Mouse (Mus musculus): ENCODE data around the gene P4hb. TPM values are rescaled to one million over a fixed set of nuclear protein-coding genes. Genes with fewer than 3 reads are reported as not detected.
"Not testable (repeated sequence)": the region's sequence is repeated elsewhere in the genome, so short reads cannot be mapped to it uniquely, and the experiment has no call there.

The P4hb gene
- total RNA-seq, 1 experiment from 2014 or later = 479 TPM

DNA sequence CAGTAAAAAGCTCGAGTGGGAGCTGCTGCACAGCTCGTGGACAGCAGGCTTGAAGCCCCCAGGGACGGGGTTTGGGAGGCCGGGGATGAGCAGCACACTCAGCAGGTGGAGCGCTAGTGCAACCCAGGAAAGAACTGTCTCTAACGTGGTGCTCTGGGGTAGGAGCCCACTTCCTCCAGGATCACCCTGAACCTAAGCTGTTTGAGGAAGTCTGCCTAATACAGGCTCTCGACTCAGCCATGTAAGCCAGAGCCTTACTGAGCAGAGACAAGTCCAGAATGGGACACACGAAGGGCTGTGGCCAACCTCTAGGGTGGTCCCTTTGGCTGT is 34.1 kb downstream of the P4hb start:
- no peak for DNase-seq

DNA sequence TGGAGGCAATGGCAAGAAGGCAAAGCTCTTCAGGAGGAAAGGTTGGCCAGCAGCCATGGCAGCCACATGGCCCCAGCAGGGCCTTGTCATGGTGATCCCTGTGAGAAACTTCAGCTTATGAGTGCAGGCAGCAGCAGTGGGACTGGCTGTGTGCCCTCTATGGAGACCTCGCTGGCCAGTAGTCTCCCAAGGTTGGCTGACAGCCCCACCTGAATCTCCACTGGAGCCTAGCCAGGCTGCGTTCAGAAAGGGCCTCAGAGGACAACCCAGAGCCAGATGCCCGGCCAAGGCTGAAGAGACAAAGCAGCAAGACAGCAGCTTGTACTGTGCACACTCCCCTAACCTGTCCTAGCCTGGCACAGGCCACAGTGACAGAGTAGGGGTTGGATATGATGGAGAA is 34.6 kb downstream of the P4hb start:
- DNase-seq = peak; percentile 79

DNA sequence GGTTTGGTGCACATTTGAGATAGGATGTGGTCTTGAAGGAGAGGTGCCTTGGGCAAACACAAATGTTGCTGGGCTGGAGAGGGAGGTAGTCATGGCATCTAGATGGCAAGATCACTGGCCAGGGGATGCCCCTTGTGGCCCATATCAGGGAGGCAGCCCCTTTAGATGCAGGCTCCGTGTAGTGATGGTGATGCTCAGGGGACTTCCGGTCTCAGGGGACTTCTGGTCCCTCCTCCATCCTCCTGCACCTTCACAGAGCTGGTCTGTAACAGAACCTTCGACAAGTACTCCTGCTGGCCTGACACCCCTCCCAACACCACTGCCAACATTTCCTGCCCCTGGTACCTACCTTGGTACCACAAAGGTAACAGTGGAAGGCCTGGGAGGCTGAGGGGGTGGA is 37.2 kb downstream of the P4hb start:
- no peak for DNase-seq

DNA sequence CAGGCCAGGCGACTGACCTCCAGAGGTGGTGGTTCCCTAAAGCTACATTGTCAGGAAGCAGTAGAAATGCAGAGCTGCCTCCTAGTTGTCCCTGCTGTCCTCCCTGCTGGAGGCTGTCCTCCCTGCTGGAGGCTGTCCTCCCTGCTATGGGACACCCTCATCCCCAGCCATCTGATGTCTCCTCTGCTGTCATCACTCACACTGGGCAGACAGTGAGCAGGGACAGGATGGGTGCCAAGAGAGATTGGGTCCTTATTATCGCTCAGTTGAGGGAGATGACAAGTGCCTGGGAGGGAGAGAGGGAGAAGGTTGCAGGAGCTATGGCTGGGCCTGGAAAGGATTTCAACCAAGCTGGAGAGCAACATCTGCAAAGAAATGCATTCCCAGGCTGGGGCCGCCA is 37.9 kb downstream of the P4hb start:
- no peak for DNase-seq

DNA sequence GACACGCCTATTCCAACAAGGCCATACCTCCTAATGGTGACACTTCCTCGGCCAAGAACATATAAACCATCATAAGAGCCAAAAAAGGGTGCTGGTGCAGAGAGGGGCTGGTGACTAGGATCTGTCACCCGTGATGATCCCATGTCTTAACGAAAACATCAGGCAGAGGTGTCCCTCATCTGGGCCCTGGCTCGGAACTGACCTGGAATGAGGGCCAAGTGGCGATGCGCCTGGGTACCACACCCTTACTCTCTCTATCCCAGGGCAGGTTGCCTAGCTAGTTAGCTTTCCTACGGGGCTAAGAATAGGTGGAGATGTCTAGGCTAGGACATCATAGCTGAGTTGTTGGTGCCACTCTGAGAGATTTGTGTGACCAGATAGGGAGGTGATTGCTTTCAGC is 39.0 kb downstream of the P4hb start:
- no peak for DNase-seq

DNA sequence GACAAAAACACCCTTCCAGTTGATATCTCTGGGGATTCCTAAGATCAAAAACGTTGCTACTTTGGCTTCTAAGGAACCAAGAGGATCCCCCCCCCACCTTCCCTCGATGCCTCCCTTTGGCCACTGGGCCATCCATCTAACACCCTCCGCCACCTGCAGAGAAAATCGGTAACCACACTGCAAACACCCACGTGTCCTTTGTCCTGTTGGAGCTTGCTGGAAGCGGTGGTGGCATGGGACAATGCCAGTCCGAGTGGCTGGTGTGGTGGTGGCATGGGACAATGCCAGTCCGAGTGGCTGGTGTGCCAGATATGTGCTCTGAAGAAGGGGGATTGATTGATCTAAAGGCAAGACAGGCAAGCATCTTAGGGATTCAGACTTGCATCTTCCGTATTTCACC is 41.4 kb downstream of the P4hb start:
- DNase-seq = no peak

DNA sequence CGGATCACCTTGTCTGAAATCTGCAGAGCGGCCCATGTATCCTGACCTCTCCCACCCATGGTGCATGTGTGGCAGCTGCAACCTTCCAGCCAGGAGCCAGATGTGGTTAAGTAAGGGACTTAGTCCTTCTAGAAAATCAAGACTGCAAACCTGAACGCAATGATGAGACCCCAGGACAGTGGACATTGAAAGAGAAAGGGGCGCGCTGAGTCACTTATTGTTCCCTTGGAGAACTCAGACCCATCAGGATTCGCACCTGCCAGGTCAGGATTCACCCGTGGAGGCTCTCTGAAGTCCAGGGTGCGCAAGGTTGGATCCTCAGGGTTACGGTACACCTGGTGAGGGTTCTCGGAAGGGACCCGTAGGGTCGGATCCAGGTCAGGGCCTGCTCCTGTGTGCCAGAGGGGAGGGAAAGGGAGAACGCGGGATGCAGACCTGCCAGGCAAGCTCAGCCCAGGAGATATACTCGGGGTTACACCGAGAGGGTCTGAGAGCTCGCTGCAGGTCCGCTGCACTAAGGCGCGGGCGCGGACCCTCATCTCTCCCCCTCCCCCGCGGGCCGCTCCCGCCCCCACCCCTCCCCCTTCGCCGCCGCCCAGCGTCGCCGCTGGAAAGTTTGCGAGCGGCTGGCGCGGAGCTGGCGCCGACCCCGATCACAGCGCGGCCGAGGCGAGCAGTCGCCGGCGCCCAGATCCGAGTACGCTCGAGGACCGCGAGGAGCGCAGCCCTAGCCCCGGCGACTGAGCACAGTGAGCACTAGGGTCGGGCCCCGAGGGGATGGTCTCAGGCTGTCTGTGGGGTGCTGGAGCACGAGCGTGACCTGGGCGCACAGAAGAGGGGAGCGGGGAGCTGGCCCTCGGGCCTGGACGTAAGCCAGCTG is 42.7 kb downstream of the P4hb start, which contains the start of gene Gcgr:
Gene Gcgr, plus strand, starts transcription at position 615 of the 880 bp plus-strand sequence.
- DNase-seq = peak; percentile 41

DNA sequence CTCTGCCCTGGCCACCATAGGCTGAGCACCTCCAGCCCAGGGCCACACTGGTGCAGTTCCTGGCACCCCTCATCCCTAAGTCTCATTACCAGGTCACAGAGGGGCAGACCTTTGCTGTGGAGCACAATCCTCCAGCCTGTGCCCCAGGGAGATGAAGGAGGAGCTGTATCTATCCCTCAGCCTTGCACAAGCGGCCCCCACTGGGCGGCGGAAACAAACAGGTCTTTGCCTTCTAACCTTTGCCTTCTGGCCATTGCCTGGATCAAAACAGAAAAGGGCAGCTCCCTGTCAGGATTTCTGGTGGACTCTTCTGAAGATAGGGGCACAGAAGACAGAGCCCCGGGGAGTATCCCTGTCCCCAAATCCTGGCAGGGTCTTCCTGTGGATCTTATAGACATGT is 44.1 kb downstream of the P4hb start:
- DNase-seq = no peak

DNA sequence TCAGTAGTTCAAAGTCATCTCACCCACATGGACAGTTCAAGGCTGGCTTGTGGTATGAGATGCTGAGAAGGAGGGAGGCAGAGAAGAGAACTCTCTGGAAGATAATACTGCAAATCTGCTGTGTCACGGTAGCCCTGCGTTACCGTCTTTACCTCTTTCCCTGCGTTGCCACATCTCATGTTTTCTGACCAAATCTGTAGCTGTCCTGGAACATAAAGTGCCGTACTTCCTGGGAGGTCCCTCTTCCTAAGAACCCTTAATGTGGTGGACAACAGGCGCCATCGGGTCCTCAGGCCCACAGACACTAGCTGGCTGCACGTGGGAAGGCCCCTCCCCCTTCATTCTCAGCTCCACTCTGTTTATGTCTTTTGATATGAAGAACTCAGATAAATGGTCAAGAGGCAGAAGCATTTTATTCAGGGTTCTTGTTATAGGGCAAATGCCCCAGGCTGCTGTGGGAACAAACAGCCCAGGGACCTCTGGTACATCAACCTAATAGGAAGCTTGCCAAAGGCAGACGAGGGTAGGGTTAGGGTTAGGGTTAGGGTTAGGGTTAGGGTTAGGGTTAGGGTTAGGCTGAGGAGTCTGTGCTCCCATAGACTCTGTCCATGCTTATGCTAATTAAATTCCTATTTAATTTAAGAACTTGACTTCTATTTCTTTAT is 45.2 kb downstream of the P4hb start:
- no peak for DNase-seq

DNA sequence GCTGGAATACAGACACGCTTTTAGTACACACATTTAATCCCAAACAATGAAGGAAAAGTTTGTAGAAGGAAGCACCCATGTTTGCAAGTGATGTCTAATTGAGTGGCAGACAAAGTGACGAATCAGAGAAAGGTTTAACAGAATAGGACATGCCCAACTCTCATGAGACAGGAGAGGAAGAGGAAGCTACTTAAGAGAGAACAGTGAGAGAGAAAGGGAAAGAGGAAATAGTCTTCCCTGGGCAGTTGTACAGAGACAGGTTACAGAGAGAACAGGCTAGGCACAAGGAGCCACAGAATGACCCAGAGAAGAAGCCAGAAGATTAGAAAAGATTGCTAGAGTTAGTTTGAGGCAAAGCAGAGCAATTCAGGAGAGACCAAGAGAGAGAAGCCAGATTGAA is 47.1 kb downstream of the P4hb start:
- no peak for DNase-seq

DNA sequence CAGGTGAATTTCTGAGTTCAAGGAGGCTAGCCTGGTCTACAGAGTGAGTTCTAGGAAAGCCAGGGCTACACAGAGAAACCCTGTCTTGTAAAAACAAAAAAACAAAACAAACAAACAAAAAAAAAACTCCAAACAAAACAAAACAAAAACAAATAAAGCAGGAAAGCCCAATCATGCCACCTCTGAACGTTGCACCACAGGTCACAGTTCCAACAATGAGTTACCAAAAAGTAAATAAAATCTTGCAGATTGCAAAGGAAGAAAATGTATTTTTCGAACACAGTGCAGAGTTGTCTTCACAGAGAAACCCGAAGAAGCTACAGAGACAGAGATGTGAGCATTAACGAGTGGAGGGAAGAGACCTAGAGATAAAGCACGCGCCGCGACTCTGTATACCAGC is 50.5 kb downstream of the P4hb start:
- DNase-seq = no peak

DNA sequence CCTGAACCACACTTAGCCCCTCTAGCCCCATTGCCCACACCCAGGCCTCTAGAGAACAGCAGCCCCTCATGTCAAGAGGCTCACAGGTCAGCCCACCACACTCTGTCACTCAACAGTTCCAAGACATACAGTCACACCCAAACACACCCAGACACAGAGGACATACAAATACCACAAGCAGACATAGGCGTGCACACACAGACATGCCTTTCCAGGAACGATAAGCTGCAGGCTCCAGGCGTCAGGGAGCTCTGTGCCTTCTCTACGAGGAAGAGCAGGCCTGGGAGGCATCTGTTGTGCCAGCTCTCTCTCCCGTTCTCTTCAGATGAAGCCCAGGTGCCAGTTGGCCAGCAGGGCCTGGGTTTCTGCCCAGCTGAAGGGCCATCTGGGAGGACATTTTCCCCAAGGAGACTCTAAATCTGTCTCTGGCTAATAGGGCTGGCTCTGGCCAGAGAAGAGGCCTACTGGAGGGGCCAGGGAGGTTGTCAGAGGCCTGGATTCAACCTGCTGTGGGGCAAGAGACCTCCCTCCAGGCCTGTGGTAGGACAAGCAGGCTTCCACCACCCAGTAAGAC is 52.0 kb downstream of the P4hb start:
- peak; percentile 74 for DNase-seq

DNA sequence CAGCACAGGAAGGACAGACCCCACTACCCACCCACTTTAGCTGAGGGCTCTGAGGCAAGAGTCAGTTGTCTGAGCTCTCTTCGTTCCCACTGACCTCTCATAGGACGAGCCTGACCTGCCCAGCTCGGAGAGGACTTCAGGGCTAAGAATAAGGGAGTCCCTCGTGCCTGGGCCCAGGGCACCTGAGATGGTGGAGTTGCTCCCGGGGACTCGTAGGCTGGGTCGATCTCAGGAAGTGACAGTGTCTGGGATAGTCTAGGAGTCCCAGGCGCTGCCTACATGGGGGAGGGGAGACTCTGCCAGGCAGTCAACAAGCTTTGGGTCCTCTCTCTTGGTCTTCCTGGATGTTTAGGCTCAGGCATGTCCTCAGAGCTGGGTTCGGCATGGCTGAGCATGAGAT is 52.6 kb downstream of the P4hb start:
- DNase-seq = no peak

DNA sequence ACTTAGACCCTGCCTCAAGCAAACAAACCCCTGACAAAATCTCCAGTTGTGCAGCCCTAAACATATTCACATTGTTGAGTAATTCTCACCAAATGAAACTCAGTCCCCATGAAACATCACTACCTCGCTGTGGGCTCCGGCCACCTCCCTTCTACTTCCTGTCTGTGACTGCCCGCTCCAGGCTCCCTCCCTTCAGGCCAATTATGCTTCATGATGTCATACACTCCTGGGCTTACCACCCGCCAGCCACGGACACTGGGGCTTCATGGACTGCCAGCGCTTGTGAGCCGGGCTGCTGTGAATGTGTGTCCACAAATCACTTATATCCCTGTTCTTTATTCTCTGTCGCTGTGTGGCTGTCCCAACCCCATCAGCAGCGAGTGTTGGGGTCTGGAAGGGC is 53.3 kb downstream of the P4hb start:
- DNase-seq = peak; percentile 66

DNA sequence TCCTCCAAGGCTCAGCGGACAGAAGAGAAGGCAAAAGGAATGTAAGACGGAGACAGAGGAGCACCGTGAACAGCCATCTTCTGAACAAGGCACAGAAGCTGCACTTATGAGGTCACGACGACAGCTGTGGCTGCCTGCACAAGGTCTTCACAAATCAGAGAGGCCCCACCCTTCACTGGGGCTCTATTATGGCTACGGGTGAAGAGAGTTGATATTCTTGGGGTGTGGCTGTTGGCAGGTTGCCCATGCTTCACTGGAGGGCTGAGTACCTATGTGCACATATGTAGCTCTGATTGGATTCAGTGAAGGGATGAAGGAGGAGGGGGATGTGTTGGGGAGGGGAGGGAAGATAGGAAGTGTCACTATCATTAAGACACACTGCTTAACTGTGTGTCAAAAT is 54.5 kb downstream of the P4hb start:
- no peak for DNase-seq

DNA sequence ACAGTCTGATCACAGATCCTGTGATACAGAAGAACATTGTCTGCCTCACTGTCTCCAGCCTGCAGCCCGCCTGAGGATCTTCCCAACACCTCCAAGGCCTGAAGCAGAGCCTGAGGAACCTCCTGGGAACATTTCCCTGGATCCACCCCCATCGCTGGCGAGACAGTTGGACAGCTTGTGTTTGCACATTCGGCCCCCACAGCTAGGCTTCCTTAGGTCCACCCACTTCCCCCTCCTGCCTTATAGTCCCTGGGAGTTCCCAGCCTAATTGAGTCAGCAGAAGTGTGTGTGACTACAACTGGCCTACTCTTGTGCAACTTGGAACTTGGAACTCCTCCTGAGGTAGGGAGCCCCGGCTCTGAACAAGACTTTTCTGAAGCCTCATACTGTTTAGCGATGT is 55.0 kb downstream of the P4hb start:
- peak; percentile 32 for DNase-seq

DNA sequence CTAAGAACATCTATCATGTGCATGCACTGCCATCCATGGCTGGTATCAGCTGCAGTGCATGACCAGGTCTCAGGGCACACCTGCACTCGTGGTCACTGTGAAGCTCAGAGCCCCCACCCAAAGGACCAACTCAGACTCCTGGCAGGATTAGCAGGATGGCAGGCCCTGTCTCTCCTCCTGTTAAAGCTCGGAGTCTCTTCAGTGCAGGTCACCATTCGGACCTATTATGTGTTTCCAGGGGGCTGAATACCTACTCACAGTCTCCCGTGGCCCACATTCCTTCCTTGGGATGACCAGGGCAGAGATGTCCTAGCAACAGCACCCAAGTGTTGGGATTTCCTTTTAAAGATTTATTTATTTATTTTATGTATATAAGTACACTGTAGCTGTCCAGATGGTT is 55.9 kb downstream of the P4hb start:
- no peak for DNase-seq

DNA sequence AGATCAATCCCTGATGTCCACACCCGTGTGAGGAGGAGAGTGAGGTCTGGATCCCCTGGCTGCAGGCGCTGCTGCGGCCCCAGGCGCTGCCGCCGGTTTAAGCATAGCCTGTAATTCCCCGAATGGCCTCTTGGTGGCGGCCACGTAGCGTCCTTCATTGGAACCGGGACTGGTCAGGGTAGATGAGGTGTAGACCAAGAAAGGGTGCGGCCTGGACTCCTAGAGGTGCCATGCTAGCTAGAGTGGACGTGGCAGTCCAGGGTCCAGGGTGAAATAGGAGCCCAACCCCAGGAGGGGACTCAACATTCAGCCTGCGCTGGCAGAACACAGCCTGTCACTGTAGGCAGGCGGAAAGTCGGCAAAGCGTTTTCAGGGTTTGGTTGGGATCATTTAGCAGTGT is 57.4 kb downstream of the P4hb start:
- peak; percentile 93 for DNase-seq

DNA sequence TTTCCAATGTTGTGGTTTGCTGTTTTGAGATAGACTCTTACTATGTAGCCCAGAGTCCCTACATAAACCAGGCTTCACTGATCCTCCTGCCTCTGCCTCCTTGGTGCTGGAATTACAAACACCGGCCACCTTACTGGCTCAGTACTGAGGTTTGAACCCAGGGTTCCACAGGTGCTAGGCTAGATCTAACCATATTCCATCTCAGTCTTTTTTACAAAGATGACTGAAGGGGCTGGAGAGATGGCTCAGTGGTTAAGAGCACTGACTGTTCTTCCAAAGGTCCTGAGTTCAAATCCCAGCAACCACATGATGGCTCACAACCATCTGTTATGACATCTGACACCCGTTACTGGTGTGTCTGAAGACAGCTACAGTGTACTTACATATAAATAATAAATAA is 58.8 kb downstream of the P4hb start:
- not testable (repeated sequence) for DNase-seq

DNA sequence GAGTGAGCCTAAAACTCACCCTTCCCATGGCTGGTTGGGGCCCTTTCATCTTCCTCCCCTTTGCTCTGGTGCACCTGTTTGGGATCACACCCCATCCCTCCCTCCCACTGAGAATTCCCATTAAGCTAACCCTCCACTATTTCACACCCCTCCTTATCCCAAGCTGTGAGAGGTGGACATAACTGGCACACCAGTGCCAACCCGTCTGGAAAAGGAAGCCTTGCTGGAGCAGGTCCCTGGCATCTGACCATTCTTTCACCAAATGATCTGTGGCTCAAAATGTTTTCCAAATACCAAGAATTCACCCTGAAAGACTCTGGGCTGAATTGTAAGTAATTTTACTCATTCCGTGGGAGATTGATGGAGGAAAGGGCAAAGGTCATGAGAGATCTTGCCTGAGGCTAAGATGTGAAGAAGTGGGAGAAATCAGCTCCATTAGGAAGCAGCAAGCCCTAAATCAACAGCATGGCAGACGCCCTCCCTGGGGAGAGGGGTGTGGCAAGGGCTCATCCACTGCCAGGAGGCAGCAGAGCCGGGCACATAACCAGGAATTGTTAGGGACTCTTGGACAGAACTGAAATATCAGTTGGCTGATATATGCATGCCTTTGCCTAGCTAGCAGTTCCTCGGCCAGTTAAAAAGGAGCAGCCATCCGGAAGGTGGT is 60.1 kb downstream of the P4hb start:
- peak; percentile 73 for DNase-seq

DNA sequence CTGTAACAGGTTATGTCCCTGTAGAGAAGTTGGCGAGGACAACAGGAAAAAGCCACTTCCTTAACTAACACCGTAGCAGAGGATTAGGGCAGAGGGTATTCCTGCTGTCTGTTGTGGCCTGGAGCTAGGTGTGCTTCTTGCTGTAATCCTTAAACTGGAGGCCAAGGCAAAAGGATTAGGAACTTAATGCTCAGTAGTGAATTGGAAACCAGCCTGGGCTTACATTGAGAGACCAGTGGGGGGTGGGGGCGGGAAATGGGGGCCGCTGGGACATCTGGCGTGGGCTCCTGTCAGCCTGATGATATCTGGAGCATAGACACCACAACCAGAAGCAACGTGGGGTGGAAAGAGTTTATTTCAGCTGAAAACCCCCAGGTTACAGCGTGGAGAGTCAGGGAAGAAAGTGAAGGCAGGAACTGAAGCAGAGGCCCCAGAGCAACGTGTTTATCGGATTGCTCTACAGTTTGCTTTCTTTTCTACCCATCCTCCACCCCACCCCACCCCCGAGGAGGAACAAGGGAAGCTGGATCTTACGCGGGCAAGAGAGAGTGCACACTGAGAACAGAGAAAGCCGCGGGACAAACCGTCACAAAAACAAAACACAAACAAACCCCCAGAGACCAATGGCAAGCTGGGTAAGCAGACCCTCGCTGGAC is 62.5 kb downstream of the P4hb start:
- DNase-seq = no peak
